Mouse (Mus musculus) forebrain, embryonic 11.5 days (tissue): ENCODE measurements around the gene Rarb. TPM values are rescaled to one million over a fixed set of nuclear protein-coding genes. Genes with fewer than 3 reads are reported as not detected.

ENCODE experiments used
- ATAC-seq: fragments of 200-750 bp; cut with Nextera tagmentation; replicated peaks from 2 replicates; pipeline ENCODE4 v1.8.0; 2017; ENCODE audit warnings: moderate TSS enrichment; ENCODE audit not compliant: low FRiP score
- DNase-seq: peaks from one replicate; pipeline ENCODE4 v3.0.0-alpha.2; 2017; ENCODE audit warnings: low spot score
- H3K27ac ChIP-seq: fragments of 300-500 bp; sonication (generic); 2 replicates; pipeline ENCODE4 v1.5.1; 2014; ENCODE audit warnings: low read depth, low read length
- H3K27me3 ChIP-seq: fragments of 300-500 bp; sonication (generic); 2 replicates; pipeline ENCODE4 v1.6.1; 2014; ENCODE audit warnings: mild to moderate bottlenecking, low read length, mixed read lengths; ENCODE audit not compliant: control insufficient read depth, insufficient read depth
- H3K36me3 ChIP-seq: fragments of 300-500 bp; sonication (generic); 2 replicates; pipeline ENCODE4 v1.6.1; 2014; ENCODE audit warnings: mild to moderate bottlenecking, low read length, moderate library complexity, mixed read lengths; ENCODE audit not compliant: control insufficient read depth, insufficient read depth
- H3K4me1 ChIP-seq: fragments of 300-500 bp; sonication (generic); replicated peaks from 2 replicates; pipeline ENCODE4 v1.6.1; 2014; ENCODE audit warnings: low read length, mixed read lengths; ENCODE audit not compliant: control insufficient read depth, insufficient read depth
- H3K4me2 ChIP-seq: fragments of 300-500 bp; sonication (generic); 2 replicates; pipeline ENCODE4 v1.6.1; 2014; ENCODE audit warnings: low read depth, mild to moderate bottlenecking, low read length, moderate library complexity, mixed read lengths; ENCODE audit not compliant: severe bottlenecking
- H3K4me3 ChIP-seq: fragments of 300-500 bp; sonication (generic); 2 replicates; pipeline ENCODE4 v1.5.1; 2014; ENCODE audit warnings: low read depth, low read length
- H3K9ac ChIP-seq: fragments of 300-500 bp; sonication (generic); 2 replicates; pipeline ENCODE4 v1.6.1; 2014; ENCODE audit warnings: low read length
- H3K9me3 ChIP-seq: fragments of 300-500 bp; sonication (generic); 2 replicates; pipeline ENCODE4 v1.6.1; 2016; ENCODE audit warnings: low read length, mixed read lengths; ENCODE audit not compliant: control insufficient read depth
- WGBS: fragments of 180-500 bp; shearing (Covaris S2); extraction: QIAGEN DNeasy Blood & Tissue Kit; methylation state at CpG from one replicate; pipeline ENCODE4 v1.1.7; 2014; 5-methylcytosine and 5-hydroxymethylcytosine counted together
- polyA plus RNA-seq: library from polyadenylated mRNA; unstranded; fragments of >200 nt; fragmentation: Nextera tagmentation; extraction: Ambion mirVana; gene quantifications from 2 replicates; pipeline ENCODE4 v1.2.1, GENCODE M21; 2014

Gene Rarb
- polyA plus RNA-seq, 1 experiment from 2014 or later = 15.8 TPM

DNA sequence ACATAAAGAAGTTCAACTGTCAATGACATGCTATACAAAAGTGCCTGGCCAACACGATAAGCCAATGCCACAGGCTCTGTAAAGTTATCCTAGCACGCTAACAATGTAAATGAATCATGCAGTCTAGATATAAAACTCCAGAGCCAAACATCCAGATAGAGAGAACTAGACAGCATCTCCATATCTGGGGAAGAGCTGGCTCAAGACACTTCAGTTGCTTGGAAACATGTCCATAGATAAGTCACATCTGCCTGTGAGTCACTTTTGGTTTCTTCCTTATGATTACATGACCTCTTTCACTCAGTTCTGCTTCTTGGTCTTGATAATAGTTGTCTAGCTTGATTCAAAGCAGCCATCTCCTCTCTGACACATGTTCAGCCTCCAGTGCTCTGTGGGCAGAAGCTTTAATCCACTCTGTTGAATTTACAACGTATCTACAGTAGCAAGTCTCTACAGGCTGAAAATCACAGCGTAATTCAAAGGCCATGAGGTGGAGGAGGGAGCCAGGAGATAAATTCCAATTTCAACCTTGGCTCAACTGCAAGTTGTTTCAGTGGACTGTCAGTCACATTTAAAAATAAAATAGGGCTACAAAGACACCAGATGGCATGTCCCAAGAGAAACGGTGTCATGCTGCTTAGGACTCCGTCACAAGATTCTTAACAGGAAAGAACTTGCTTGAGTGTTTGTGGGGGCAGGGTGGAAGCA is 271.3 kb downstream of the Rarb start:
- Histone ChIP-seq H3K36me3 (no peaks in the 10 kb centered on the region), H3K4me1 (no peaks in the 10 kb centered on the region), H3K9ac (no peak overlapping the region), H3K4me2 (no peak overlapping the region), H3K9me3 (no peaks in the 10 kb centered on the region), H3K27ac (no peak overlapping the region), H3K27me3 (no peaks in the 10 kb centered on the region), H3K4me3 (no peak overlapping the region)
- WGBS = 88% methylated on average over 6 of the region's 6 CpGs
- DNase-seq (no peak), ATAC-seq (no peak)

DNA sequence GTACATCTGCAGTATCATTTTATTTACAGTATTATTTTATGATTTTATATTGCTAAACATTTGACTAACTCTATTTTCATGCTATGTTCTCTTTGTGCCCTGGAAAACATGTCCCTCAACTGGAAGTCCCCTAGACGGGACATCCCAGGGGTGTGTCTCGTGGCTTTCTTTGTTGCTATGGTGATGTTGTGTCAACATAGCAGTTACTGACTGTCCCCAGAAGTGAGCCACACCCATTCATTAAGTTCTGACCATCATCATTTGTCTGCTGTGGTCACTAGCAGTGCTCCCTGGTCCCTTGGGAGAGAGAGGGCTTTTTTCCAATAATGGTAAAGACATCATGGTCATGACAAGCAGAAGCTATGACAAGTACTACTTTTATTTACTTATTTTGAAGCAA is 274.0 kb downstream of the Rarb start:
- Histone ChIP-seq H3K27ac (no peak overlapping the region), H3K4me2 (no peak overlapping the region), H3K4me3 (no peak overlapping the region), H3K9me3 (no peaks in the 10 kb centered on the region), H3K27me3 (no peaks in the 10 kb centered on the region), H3K9ac (no peak overlapping the region), H3K36me3 (no peaks in the 10 kb centered on the region), H3K4me1 (no peaks in the 10 kb centered on the region)
- no peak for ATAC-seq
- WGBS = 69% methylated on average over 2 of the region's 2 CpGs
- DNase-seq = no peak

DNA sequence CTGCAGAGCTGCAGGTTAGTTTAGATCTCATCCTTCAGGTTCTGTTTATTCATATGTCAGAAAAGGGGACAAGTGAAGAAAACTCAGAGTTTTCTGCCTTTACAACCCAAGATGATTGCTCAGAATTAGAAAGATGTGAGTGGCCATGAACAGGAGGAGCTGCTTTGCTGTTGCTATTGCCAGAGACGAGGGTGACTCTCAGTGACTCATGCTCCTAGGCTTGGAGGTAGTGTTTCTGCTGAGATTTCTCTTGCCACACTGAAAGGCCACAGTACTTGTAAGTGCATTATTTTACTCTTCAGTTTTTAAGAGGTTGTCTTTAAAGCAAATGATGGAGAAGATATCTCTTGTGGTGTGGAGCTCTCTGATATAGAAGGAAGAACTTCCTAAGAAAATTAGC is 277.3 kb downstream of the Rarb start:
- 70% methylated on average over 1 of the region's 1 CpGs for WGBS

DNA sequence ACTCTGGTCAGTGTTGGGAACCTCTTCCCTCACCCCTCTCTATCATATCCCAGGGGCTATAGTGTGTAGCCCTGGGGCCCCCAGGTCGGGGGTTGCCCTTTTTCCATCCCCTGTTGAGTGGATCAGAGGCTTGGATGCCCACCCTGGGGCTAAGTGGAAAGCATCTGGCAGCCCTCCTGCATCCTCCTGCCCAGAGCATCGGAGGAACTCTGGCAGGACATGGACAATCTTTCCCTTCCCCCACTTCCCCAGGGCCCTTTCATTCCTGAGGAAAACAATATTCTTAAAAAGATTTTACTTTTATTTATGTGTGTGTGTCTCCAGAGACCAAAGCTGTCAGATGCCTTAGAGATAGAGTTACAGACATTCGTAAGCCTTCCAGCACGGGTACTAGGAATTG is 281.5 kb downstream of the Rarb start:
- no peaks in the 10 kb centered on the region for H3K4me1 ChIP-seq
- WGBS = 62% methylated on average over 4 of the region's 4 CpGs
- ATAC-seq = no peak
- H3K36me3 ChIP-seq = no peaks in the 10 kb centered on the region
- H3K27me3 ChIP-seq = no peaks in the 10 kb centered on the region
- no peak overlapping the region for H3K4me3 ChIP-seq
- H3K9me3 ChIP-seq = no peaks in the 10 kb centered on the region
- no peak overlapping the region for H3K4me2 ChIP-seq
- DNase-seq = no peak
- H3K27ac ChIP-seq = no peak overlapping the region
- no peak overlapping the region for H3K9ac ChIP-seq

More for the DNA sequence above, 277.3 kb downstream of the Rarb start:
- H3K4me2 ChIP-seq = no peak overlapping the region
- H3K9me3 ChIP-seq = no peaks in the 10 kb centered on the region
- H3K9ac ChIP-seq = no peak overlapping the region
- no peaks in the 10 kb centered on the region for H3K4me1 ChIP-seq
- no peaks in the 10 kb centered on the region for H3K36me3 ChIP-seq
- no peak overlapping the region for H3K4me3 ChIP-seq
- DNase-seq = no peak
- H3K27me3 ChIP-seq = no peaks in the 10 kb centered on the region
- no peak overlapping the region for H3K27ac ChIP-seq
- no peak for ATAC-seq

DNA sequence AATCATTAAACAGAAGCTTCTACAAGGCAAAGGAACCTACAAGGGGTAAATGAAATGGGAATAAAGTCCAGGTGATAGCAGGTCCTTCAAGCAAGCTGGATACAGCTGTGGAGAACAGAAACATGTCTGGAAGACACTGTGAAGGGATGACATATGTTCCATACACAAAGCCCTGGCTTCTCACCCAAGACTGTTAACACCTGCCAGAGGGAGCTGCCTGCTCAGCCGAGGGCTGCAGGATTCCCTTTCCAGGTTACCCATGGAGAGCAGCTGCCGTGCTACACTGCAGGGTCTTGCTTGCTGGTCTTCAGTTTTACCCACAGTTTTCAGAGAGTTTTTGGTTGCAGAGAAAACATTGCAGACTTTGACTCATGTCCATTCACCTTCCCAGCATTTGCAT is 290.3 kb downstream of the Rarb start:
- H3K4me1 ChIP-seq = no peaks in the 10 kb centered on the region
- no peak overlapping the region for H3K9ac ChIP-seq
- no peak overlapping the region for H3K27ac ChIP-seq
- no peaks in the 10 kb centered on the region for H3K36me3 ChIP-seq
- no peak overlapping the region for H3K4me3 ChIP-seq
- DNase-seq (no peak), ATAC-seq (no peak)
- H3K4me2 ChIP-seq = no peak overlapping the region
- no peaks in the 10 kb centered on the region for H3K9me3 ChIP-seq
- H3K27me3 ChIP-seq = no peaks in the 10 kb centered on the region
- 73% methylated on average over 2 of the region's 2 CpGs for WGBS

DNA sequence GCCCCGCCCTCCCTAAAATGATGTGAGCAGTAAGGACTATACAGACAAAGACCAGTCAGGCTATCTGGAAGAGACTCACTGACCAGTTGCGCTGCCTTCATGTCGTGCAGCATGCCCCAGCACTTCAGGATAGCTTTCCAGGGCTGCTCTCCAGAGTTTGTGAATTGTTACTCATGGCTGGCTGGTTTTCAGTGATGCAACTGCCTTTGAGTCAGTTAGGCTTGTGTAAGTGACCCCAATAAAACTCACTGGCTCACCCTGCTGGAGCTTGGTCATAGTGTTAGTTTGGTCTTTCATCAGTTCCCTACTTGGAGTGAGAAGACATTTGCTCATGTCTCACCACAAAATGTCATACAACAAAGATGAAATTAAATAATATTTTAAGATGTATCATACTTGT is 292.8 kb downstream of the Rarb start:
- no peak overlapping the region for H3K9ac ChIP-seq
- ATAC-seq = no peak
- DNase-seq = no peak
- H3K27me3 ChIP-seq = no peaks in the 10 kb centered on the region
- H3K9me3 ChIP-seq = no peaks in the 10 kb centered on the region
- no peak overlapping the region for H3K27ac ChIP-seq
- H3K4me1 ChIP-seq = no peaks in the 10 kb centered on the region
- H3K36me3 ChIP-seq = no peaks in the 10 kb centered on the region
- 85% methylated on average over 3 of the region's 3 CpGs for WGBS
- no peak overlapping the region for H3K4me2 ChIP-seq
- no peak overlapping the region for H3K4me3 ChIP-seq

DNA sequence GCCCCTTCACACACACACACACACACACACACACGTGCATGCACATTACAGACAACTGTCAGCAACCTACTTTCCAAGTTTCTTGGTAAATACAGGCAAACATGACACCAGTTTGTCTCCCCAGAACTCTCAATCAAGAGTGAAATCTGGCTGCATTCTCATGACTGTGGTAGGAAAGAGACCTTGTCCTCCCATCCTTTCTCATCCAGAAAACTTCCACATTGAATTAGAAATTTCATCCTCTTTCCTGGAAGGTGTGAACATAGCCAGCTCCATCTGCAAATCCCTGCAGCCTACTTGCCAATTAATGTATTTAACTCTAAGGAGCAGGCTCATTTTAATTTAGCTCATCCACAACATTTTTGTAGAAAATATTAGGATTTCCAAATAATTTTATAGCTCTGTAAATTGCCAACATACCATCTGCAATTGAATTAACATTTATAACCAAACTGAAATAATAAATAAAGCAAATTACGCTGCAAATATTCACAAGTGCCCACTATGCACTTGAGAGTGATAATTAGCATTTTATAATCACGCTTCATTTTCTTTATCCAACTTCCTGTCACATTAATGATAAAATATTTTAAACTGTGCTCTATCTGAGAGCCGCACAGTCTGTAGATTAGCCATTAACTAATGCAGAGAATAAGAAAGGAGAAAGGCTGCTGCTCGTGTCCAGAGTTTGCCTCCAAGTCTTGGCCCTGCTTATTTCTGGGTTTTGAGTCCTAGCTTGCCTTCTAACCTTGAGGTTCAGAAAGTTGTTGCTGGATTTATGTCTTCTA is 293.6 kb downstream of the Rarb start:
- no peaks in the 10 kb centered on the region for H3K4me1 ChIP-seq
- H3K27me3 ChIP-seq = no peaks in the 10 kb centered on the region
- H3K4me3 ChIP-seq = no peak overlapping the region
- H3K27ac ChIP-seq = no peak overlapping the region
- no peak overlapping the region for H3K4me2 ChIP-seq
- H3K36me3 ChIP-seq = no peaks in the 10 kb centered on the region
- ATAC-seq = no peak
- no peak for DNase-seq
- H3K9me3 ChIP-seq = no peaks in the 10 kb centered on the region
- WGBS = 89% methylated on average over 5 of the region's 5 CpGs
- no peak overlapping the region for H3K9ac ChIP-seq

DNA sequence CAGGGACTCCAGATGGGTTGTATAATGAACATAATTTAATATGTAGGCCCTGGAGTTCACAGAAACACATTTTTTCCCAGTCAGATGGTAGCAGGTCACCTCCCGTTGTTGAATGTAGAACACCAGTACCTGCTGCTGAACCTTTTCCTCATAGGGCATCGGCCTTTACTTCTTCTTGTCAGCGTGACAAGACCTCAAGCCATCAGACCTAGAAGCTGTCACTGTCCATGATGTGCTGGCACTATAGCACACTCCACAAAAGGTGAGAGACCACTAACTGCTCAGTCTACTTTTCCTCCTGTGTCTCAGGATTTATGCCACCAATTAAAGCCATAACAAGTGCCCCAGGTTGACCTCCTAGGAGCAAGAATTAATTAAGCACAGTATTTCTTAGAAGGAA is 296.1 kb downstream of the Rarb start:
- no peaks in the 10 kb centered on the region for H3K36me3 ChIP-seq
- H3K27ac ChIP-seq = no peak overlapping the region
- no peak overlapping the region for H3K4me3 ChIP-seq
- no peaks in the 10 kb centered on the region for H3K9me3 ChIP-seq
- H3K4me2 ChIP-seq = no peak overlapping the region
- no peak for DNase-seq
- H3K9ac ChIP-seq = no peak overlapping the region
- ATAC-seq = no peak
- no peaks in the 10 kb centered on the region for H3K27me3 ChIP-seq
- 81% methylated on average over 3 of the region's 3 CpGs for WGBS
- peaks cover 2% of the 10 kb centered on the region; the same call in 1 of the 2 replicates for H3K4me1 ChIP-seq
